Mouse (Mus musculus) inflammation-experienced regulatory T-cells, adult 6 months (primary cell): ENCODE results near the gene Rasd1. TPM values are rescaled to one million over a fixed set of nuclear protein-coding genes. Genes with fewer than 3 reads are reported as not detected.
A peak's percentile ranks its signal among the peaks of the same experiment; 100 is the strongest.
"Not testable (repeated sequence)": the region's sequence is repeated elsewhere in the genome, so short reads cannot be mapped to it uniquely, and the experiment has no call there.

Source experiments
- ATAC-seq: one replicate; pipeline ENCODE4 v1.8.0; 2017
- polyA plus RNA-seq, 3 experiments: library from polyadenylated mRNA; unstranded; fragments of 100-300 nt; shearing (Covaris generic); gene quantifications; one replicate each; pipeline ENCODE4 v1.2.1; 2017

Gene Rasd1
- polyA plus RNA-seq, 3 experiments from 2014 or later: 0.88 TPM; not detected in 2

- no peak for ATAC-seq
Observed at GRCm38 (mm10) chr11:59960476-59961337, 4.0 kb downstream of the Rasd1 start.

DNA sequence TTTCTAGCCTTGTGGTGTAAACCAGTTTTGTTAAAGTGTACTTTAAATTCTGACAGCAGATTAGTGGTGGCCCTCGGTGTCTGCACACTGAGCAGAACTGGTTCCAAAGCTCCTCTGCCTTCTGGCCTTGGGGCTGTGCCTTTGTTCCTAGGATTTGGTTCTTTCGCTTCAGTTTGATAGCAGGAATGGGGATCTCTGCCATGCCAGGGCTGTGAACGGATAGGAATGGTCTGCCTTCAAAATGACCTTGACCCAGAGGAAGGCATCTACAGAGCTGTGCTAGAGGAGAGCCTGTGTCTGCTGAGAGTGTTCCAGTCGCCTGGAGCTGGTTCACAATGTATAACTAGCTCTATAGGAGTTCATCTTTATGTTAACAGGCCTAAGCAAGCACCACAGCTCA, 5.3 kb downstream of the Rasd1 start:
- no peak for ATAC-seq

DNA sequence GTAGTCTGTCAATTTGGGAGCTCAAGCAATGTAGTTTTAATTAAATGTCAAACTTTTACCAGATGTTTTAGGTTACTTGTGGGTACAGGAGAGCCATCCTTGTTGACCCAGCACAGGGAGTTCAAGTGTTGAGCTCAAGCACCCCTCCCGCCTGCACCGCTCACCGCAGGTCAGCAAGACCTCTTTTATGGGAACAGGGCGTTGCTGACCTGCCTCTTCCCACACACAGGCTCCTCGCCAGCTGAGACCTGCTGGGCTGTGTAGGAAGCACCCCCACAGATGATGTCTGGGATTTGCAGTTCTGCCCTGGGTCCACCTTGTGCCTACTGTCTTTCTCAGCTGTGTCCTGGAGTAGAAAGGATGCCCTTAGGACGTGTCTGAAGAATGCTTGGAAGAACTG, 8.0 kb downstream of the Rasd1 start:
- ATAC-seq: no peak

DNA sequence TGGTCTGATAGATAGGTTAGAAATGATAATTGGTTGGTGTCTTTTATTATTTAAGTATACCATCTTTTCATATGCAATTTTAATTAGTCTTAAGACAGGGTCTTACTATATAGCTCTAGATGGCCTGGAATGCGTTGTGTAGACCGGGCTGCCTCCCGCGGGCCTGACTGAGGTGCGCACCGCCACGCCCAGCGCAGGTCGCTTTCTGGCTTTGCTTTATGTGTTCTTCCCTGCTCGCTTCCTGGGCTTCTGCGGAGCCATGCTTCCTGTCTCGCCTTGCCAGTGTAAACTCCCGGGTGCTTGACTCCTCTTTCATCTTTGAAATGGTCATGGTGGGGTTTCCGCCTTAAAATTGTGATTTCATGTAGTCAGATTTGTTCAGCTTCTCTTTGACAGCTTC, 11.9 kb downstream of the Rasd1 start:
- ATAC-seq: no peak

GRCm38 (mm10) chr11:59948401-59948767, 16.4 kb downstream of the Rasd1 start:
- ATAC-seq: no peak

DNA sequence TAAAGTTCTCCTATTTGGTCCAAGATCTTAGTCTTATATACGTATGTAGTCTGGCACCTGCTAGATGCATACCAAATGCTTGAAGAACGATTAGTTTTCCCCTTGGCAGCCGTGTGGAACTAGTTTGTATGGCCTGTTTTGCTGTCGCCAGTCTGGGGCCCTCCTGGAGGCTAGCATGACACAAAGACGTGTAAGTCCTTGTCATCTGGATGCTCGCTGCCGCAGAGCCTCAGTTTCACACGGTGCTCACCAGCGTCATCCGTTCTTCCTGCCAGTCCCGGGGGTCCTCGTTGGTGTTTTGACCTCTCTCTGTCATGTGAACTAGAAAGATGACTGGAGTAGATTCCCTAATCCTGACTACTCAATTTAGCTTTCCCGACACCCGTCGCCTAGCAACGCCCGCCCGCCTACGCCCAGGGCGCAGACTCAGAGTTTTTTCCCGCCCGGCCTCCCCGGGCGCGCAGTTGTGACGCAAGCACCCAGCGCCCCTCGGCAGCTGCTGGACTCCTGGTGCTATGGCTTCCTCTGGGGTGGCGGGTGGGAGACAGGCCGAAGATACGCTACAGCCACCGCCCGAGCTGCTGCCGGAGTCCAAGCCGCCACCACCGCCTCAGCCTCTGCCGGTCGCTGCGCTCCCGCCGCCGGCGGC, 16.9 kb downstream of the Rasd1 start, which contains the start of gene Med9:
Gene Med9 (plus strand): TSS at position 455 of the 649 bp plus-strand sequence.
- peak; percentile 86 for ATAC-seq

GRCm38 (mm10) chr11:59944855-59945254, 19.9 kb downstream of the Rasd1 start:
- ATAC-seq: not testable (repeated sequence)

- ATAC-seq: no peak
Observed at GRCm38 (mm10) chr11:59941391-59941790, 23.4 kb downstream of the Rasd1 start.

DNA sequence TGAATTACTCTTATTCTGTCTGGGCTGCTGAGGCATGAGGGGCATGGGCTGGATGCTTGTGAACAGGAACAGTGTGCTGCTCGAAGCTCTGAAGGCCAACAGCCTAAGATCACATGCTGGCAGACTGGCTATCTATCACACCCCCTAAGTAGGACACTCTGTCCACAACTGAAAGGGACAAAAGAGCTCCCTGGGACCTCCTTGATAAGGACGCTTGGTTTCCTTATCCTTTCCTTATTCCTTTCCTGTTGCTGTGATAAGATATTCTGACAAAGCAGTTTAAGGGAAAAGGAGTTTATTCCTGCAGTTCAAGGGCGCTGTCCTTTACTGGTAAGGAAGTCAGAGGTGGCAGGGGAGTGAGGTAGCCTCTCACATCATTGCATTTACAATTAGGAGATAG, 24.1 kb downstream of the Rasd1 start:
- no peak for ATAC-seq

DNA sequence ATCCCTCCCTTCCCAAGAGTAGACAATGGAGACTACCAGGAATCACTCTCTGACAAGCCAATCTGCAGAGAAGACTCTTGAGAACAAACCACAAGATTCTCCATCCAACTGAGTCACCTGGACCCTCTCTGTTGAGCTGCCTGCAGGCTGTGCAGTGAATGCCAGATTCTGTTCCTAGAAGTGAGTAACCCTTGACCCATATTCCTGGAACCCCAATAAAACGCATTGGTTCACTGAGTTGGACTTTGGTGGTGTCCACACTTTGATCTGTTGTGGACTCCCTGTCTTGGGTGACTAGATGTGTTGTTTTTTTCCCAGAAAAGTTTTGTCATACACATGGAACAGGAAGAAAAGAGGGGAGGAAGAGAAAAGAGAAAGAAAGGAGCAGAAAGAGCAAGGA, 24.9 kb downstream of the Rasd1 start:
- no peak for ATAC-seq

DNA sequence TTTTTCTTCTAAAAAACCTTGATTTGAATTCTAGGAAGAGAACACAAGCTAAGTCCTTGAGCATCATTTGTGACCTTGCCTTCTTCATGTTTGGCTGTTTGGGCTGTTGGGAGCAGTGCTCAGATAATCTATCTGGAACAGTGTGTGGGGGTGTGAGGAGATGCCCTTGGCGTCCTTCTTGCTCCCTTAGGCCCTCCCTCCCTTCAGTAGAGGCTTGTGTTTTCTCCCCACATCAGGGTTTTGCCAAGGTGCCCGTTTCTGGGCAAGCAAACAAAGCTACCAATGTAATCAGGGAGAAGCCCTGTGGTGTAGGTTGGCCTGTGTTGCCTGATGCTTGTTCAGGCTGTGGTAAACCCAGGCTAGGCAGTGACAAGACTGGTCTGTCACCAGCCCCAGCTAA, 27.1 kb downstream of the Rasd1 start:
- no peak for ATAC-seq

- ATAC-seq: no peak
Observed at GRCm38 (mm10) chr11:59937023-59937422, 27.7 kb downstream of the Rasd1 start.

DNA sequence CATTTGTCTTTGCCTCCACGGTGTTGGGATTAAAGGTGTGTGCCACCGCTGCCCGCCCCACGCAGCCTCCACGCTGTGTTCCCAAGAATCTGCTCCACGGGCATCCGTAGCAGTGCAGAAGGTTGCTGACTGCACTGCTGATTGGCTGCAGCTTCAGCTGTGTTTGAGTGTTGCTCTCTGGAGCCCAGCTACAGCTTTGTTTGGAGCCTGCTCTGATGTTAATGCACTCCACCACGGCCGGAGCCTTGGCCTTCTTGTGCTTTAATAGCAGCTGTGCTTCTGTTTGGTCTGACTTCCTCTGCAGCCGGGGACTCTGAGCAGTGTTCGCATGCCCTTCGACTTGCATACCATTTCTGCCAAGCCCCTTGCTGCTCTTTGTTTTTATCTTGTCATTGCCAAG, 30.8 kb downstream of the Rasd1 start:
- no peak for ATAC-seq

GRCm38 (mm10) chr11:59932560-59933337, 32.0 kb downstream of the Rasd1 start:
- no peak for ATAC-seq

DNA sequence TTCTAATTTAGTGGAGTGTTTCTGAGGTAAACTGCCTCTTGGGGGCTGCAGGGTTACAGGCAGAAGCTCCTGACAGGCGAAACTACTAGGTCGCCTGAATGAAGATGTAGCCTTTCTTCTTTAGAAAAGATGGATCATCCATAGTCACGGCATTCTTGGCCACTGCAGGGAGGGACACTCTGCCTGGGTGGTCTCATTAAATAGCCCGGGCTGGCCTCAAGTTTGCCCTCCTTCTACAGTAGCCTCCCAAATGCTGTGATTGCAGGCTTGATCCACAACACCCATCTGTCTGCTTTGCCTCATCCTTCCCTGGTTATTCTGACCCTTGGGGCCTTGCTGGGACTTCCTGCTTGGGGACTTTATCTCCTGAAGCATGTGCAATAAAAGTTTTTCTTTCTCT, 34.7 kb downstream of the Rasd1 start:
- ATAC-seq: no peak

DNA sequence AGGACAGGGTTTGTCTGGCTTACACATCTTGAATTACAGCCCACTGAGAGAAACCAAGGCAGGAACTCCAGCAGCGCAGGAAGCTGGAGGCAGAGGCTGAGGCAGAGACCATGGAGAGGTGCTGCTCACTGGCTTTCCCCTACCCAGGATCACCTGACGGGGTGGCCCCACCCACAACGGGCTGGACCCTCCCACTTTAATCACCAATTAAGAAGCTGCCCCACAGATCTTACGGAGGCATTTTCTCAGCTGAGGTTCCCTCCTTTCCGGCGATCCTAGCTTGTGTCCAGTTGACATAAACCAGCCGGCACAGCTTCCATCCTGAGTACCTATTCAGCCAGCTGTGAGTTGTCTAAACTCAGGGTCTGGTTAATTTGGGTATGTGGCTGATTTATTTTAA, 43.5 kb downstream of the Rasd1 start:
- ATAC-seq: no peak

DNA sequence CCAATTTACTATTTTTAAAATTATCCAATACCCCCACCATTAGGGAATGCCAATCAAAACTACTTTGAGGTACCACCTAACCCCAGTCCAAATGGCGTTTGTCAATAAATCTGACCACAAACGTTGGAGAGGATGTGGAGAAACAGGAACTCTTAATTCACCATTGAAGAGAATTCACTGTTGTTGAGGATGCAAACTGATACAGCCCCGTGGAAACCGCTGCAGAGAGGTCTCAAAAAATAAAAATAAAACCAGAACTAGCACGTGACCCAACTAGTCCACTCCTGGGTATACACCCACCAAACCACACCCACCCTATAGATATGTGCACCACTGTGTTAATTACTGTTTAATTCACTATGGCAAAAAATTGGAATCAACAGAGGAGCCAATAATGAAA, 44.4 kb downstream of the Rasd1 start:
- ATAC-seq: no peak

DNA sequence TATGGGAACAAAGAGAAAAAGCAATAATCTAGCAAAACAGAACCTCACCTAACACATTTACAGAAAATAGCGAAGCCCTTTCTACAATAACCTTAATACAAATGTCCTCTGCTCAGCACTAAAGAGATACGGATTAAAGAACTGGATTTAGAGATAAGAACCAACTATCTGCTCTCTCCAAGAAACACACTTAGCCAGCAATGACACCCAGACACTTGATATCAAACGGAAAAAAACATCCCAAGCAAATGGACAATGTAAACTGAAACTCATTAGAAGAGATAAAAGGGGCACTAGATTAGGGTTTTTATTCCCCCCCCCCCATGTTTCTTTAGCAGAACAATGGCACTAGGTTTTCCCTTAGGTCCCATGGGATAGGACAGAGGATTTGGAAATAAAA, 45.3 kb downstream of the Rasd1 start:
- no peak for ATAC-seq

DNA sequence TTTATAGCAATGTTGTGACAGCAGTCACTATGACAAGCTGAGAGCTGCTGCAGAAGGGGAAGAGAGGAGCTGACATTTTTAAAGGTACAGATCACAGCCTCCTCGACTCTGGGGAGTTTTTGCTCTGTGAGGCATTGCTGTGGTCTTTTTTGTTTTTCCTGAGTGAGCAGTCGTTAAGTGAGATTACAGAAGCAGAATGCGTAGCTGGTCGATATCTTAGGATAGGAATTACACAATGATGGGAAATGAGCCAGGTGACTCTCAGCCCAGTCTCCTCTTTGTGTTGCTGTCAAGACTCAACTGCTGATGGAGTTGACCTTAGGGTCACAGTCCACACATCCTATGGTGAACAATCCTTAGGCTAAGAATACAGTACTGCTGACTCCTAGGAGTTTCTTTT, 46.7 kb downstream of the Rasd1 start:
- ATAC-seq: no peak

DNA sequence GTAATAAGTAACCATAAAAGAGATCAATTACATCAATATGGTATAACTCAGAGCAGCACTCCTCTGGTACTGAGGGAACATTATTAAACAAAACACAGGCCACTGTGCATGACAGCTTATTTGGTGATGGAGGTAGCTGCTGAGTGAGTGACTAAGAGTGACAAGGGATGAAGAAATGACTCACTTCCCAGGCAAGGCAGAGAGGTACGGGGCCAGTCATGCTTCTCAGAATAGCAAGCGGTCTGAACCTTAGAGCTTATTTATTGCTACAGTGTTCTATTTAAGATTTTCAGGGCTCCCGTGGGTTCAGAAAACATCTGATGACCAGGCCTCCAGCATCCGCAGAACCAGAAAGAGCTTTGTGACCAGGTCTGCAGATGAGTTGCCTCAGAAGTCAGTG, 51.0 kb downstream of the Rasd1 start:
- no peak for ATAC-seq
